Mouse (Mus musculus): Measurements from ENCODE around the gene Ctnnal1. TPM values are rescaled to one million over a fixed set of nuclear protein-coding genes. Genes with fewer than 3 reads are reported as not detected.

Ctnnal1 gene
- polyA plus RNA-seq, 1 experiment: not detected

GRCm38 (mm10) chr4:56802669-56803150, 62.3 kb downstream of the Ctnnal1 start:
- TF ChIP-seq CTCF (IDR thresholded peaks at IDR 0.05; ENCODE audit: insufficient read depth, low read depth, low read length) (no peak), POLR2A (IDR thresholded peaks at IDR 0.05; ENCODE audit: insufficient read depth, low read depth, low read length) (no peak)
- H3K27ac ChIP-seq (ENCODE audit: insufficient read depth, low read depth, low read length): peak overlapping the region; percentile 70; the same call in 1 of the 2 replicates
- peak overlapping the region; percentile 88 for H3K4me3 ChIP-seq (ENCODE audit: insufficient read depth, low read depth, low read length)
- no peaks in the 10 kb centered on the region for H3K4me1 ChIP-seq (ENCODE audit: control insufficient read depth, insufficient read depth, low read length)
- WGBS: 1% methylated on average over 25 of the region's 25 CpGs

- peak within 1 kb of the TSS; percentile 88 for H3K4me3 ChIP-seq (ENCODE audit: insufficient read depth, low read depth, low read length)
- WGBS: under 1% methylated on average over 72 of the region's 72 CpGs
- H3K4me1 ChIP-seq (ENCODE audit: control insufficient read depth, insufficient read depth, low read length): no peaks in the 10 kb centered on the region
- peak within 1 kb of the TSS; percentile 70 for H3K27ac ChIP-seq (ENCODE audit: insufficient read depth, low read depth, low read length)
- TF ChIP-seq CTCF (IDR thresholded peaks at IDR 0.05; ENCODE audit: insufficient read depth, low read depth, low read length): no peak
- peak; percentile 81 for TF ChIP-seq POLR2A (IDR thresholded peaks at IDR 0.05; ENCODE audit: insufficient read depth, low read depth, low read length)
Observed at GRCm38 (mm10) chr4:56801907-56802668, 62.9 kb downstream of the Ctnnal1 start, which contains the start of the genes Elp1 and Fam206a. TSS of gene Elp1 (minus strand) at chr4:56802331. TSS of gene Fam206a (plus strand) at chr4:56802345.

- Histone ChIP-seq H3K27ac (ENCODE audit: insufficient read depth, low read depth, low read length) (no peak overlapping the region), H3K4me3 (ENCODE audit: insufficient read depth, low read depth, low read length) (no peak overlapping the region), H3K4me1 (ENCODE audit: control insufficient read depth, insufficient read depth, low read length) (no peaks in the 10 kb centered on the region)
- no peak for TF ChIP-seq POLR2A (IDR thresholded peaks at IDR 0.05; ENCODE audit: insufficient read depth, low read depth, low read length)
- TF ChIP-seq CTCF (IDR thresholded peaks at IDR 0.05; ENCODE audit: insufficient read depth, low read depth, low read length): no peak
- 28% methylated on average over 1 of the region's 1 CpGs for WGBS
Observed at GRCm38 (mm10) chr4:56791373-56791772, 73.6 kb downstream of the Ctnnal1 start.

- Histone ChIP-seq H3K27ac (ENCODE audit: insufficient read depth, low read depth, low read length) (no peak overlapping the region), H3K4me1 (ENCODE audit: control insufficient read depth, insufficient read depth, low read length) (no peaks in the 10 kb centered on the region), H3K4me3 (ENCODE audit: insufficient read depth, low read depth, low read length) (no peak overlapping the region)
- TF ChIP-seq CTCF (IDR thresholded peaks at IDR 0.05; ENCODE audit: insufficient read depth, low read depth, low read length) (no peak), POLR2A (IDR thresholded peaks at IDR 0.05; ENCODE audit: insufficient read depth, low read depth, low read length) (no peak)
- WGBS: 80% methylated on average over 1 of the region's 1 CpGs
Observed at GRCm38 (mm10) chr4:56771065-56771464, 93.9 kb downstream of the Ctnnal1 start.

- Histone ChIP-seq H3K27ac (ENCODE audit: insufficient read depth, low read depth, low read length) (no peak overlapping the region), H3K4me1 (ENCODE audit: control insufficient read depth, insufficient read depth, low read length) (no peaks in the 10 kb centered on the region), H3K4me3 (ENCODE audit: insufficient read depth, low read depth, low read length) (no peak overlapping the region)
- 90% methylated on average over 7 of the region's 7 CpGs for WGBS
- TF ChIP-seq POLR2A (IDR thresholded peaks at IDR 0.05; ENCODE audit: insufficient read depth, low read depth, low read length) (no peak), CTCF (IDR thresholded peaks at IDR 0.05; ENCODE audit: insufficient read depth, low read depth, low read length) (no peak)
Observed at GRCm38 (mm10) chr4:56768913-56769312, 96.1 kb downstream of the Ctnnal1 start.

GRCm38 (mm10) chr4:56767861-56768284, 97.1 kb downstream of the Ctnnal1 start:
- Histone ChIP-seq H3K4me1 (ENCODE audit: control insufficient read depth, insufficient read depth, low read length) (no peaks in the 10 kb centered on the region), H3K27ac (ENCODE audit: insufficient read depth, low read depth, low read length) (no peak overlapping the region), H3K4me3 (ENCODE audit: insufficient read depth, low read depth, low read length) (no peak overlapping the region)
- 81% methylated on average over 5 of the region's 5 CpGs for WGBS
- TF ChIP-seq POLR2A (IDR thresholded peaks at IDR 0.05; ENCODE audit: insufficient read depth, low read depth, low read length) (no peak), CTCF (IDR thresholded peaks at IDR 0.05; ENCODE audit: insufficient read depth, low read depth, low read length) (no peak)

Other genes starting within 250 kb of the Ctnnal1 start
- not detected in 2 replicates for gene Gm26657, start 125.1 kb downstream of the Ctnnal1 start, polyA plus RNA-seq (2012; ENCODE audit: insufficient read depth, insufficient read length, low replicate concordance, missing spikeins)
- not detected in 2 replicates for gene Actl7b, start 123.7 kb downstream of the Ctnnal1 start, polyA plus RNA-seq (2012; ENCODE audit: insufficient read depth, insufficient read length, low replicate concordance, missing spikeins)
- not detected in 2 replicates for gene Actl7a, start 121.8 kb downstream of the Ctnnal1 start, polyA plus RNA-seq (2012; ENCODE audit: insufficient read depth, insufficient read length, low replicate concordance, missing spikeins)
- gene Elp1, start 62.9 kb downstream of the Ctnnal1 start, polyA plus RNA-seq (2012; ENCODE audit: insufficient read depth, insufficient read length, low replicate concordance, missing spikeins): not detected in 2 replicates
- not detected in 2 replicates for gene Fam206a, start 62.8 kb downstream of the Ctnnal1 start, polyA plus RNA-seq (2012; ENCODE audit: insufficient read depth, insufficient read length, low replicate concordance, missing spikeins)
- not detected in 2 replicates for gene Tmem245, start 82.2 kb upstream of the Ctnnal1 start, polyA plus RNA-seq (2012; ENCODE audit: insufficient read depth, insufficient read length, low replicate concordance, missing spikeins)
- not detected in 2 replicates for gene Frrs1l, start 125.2 kb upstream of the Ctnnal1 start, polyA plus RNA-seq (2012; ENCODE audit: insufficient read depth, insufficient read length, low replicate concordance, missing spikeins)